Mouse (Mus musculus): ENCODE measurements at regions not wholly inside any gene's neighbourhood (a gene's known extent, or its start where the extent isn't known, plus 50 kb on each side); places are given as distances from the start of the nearest gene placed in this dataset.
"Not testable (repeated sequence)": the region's sequence is repeated elsewhere in the genome, so short reads cannot be mapped to it uniquely, and the experiment has no call there.

GRCm38 (mm10) chr1:16904690-16905089 is 811.6 kb upstream of the 4930444P10Rik start:
- no peak for DNase-seq (ENCODE audit: low spot score)

- DNase-seq (ENCODE audit: low spot score), result not testable (repeated sequence)
Observed at GRCm38 (mm10) chr1:16868383-16868782, 775.3 kb upstream of the 4930444P10Rik start.

DNA sequence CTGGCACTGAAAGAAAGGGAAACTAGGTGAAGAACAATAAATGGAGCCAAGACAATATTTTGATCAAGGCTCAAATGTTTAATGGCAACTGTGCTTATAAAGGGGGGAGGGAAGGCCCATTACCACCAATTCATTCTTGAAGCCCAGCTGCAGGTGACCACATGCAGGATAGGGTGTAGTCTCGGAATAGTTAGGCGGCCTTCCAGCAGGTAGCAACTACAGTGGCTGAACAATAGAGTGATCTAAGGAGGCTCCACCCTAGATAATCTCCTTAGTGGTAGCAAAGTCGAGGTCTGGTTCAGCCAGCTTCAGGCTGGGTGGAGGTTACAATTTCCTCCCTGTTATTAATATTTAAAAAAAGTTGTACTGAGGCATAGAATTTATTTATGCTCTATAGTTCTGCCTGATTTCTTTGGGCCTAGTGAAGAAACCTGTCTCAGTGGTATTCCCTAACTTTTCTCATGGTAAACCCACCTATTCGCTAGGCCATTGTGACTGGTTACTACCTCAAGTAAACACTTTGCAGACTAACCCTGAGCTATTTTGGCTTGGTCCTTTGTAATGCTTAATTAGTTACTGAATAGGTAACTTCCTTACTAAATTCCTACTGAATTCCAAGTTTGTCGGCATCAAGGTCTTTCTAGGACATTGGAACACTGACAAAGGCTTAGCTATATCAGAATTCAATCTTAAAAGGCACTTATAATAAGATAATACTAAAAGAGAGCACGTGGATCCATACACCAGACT is 774.1 kb upstream of the 4930444P10Rik start:
- not testable (repeated sequence) for DNase-seq (ENCODE audit: low spot score)

DNA sequence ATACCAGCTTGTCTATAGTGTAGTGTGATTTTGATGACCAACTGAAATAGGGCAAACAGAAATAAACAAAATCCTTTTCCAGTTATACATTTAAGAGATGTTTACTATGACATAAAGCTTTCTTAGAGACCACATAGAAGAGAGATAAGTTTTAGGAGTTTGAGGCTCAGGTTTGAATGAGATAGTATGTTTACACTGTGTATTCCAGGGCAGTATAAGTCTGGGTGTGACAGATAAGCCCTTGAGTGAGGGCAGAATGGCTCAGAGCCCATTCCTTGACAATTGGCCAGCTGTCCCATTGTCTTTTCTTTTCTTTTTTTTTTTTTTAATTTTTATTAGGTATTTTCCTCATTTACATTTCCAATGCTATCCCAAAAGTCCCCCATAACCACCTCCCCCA is 744.0 kb upstream of the 4930444P10Rik start:
- no peak for DNase-seq (ENCODE audit: low spot score)

GRCm38 (mm10) chr1:16824709-16825108 is 731.6 kb upstream of the 4930444P10Rik start:
- not testable (repeated sequence) for DNase-seq (ENCODE audit: low spot score)

DNA sequence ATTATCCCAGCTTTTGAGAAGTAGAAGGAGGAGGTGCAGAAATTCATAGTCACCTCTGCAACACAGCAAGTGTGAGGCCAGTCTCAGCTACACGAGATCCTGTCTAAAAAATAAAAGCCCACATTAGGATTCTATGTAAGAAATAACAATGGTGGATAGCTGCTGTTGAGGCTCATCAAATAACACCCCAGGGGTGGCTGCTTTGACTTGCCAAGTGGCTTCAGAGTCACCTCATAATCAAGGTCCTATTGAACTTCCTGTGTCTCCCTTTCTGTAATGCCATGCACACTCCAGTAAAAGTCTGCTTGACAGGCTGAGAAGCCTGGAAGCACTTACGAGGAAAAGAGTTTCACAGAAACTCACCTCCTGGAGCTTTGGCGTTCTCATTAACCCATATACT is 730.9 kb upstream of the 4930444P10Rik start:
- DNase-seq (ENCODE audit: low spot score), result no peak

DNA sequence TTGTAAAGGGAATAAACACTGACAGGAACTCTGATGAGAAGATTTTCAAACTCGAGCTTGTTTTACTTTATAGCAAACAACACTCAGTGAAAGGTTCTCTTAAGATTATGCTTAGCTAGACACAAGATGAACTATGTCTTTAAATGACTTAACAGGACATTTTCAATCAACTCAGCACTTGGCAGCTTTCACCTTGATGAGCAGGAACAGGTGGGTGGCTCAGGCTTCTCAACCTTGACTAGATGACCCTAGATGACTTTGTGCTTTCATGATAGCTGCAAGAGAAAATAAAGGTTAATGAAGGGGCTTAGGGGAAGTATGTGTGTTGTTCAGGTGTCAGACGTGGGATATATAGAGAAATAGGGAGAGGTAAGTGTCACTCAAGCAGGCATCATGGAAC is 728.1 kb upstream of the 4930444P10Rik start:
- no peak for DNase-seq (ENCODE audit: low spot score)

- peak; percentile 62 for DNase-seq (ENCODE audit: low spot score)
Observed at GRCm38 (mm10) chr1:16816572-16816971, 723.4 kb upstream of the 4930444P10Rik start.

GRCm38 (mm10) chr1:16815731-16816130 is 722.6 kb upstream of the 4930444P10Rik start:
- no peak for DNase-seq (ENCODE audit: low spot score)

DNA sequence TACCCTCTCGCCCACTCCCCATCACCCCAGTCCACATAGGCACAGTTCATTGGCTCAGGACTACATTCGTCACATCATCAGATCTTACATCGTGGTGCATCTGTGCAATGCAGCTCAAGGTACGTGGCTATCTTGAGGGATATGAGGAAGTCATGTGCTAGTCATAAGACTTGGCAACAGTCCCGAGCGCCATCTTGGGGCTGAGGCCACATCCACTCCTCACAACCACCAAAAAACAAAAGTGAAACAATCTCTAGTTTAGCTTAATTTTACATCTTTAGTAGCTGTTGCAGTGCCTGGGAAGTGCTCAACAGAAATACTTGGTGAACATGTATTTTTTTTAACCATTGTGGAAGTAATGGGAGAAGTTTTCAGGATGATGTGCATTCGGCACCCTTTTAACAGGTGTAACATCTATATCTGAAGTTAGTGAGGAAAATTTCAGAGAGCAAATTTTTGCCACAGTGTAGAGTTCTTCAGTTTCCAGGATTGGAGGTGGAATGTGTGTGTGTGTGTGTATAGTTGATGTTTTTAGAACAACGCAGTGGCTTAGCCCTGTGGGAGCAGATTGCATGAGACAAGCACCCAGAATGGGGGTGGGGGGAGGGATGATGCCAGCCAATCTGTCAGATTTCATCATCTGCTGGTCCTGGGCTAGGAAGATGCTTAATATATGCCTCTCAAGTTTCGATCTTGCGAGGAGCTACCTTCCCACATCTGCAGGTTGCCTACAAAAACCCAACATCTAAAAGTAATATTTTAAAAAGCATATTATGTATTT is 716.4 kb upstream of the 4930444P10Rik start:
- DNase-seq (ENCODE audit: low spot score), result no peak

DNA sequence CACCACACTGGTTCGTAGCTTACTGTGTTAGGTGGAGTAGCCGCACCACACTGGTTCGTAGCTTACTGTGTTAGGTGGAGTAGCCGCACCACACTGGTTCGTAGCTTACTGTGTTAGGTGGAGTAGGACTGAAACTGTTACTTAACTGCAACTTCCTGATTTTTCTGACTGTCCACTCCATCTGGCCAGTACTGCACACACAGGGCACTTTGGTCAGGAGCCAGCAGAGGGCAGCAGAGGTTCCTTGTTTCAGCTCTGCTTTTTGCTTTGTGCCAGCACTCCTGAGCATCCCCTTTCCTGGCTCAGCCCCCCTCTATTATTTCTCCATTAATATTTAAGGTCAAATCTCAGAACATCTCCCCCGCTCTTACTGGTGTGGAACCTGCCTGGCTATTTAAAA is 705.2 kb upstream of the 4930444P10Rik start:
- peak; percentile 90 for DNase-seq (ENCODE audit: low spot score)

GRCm38 (mm10) chr1:16796449-16796848 is 703.3 kb upstream of the 4930444P10Rik start:
- no peak for DNase-seq (ENCODE audit: low spot score)

DNA sequence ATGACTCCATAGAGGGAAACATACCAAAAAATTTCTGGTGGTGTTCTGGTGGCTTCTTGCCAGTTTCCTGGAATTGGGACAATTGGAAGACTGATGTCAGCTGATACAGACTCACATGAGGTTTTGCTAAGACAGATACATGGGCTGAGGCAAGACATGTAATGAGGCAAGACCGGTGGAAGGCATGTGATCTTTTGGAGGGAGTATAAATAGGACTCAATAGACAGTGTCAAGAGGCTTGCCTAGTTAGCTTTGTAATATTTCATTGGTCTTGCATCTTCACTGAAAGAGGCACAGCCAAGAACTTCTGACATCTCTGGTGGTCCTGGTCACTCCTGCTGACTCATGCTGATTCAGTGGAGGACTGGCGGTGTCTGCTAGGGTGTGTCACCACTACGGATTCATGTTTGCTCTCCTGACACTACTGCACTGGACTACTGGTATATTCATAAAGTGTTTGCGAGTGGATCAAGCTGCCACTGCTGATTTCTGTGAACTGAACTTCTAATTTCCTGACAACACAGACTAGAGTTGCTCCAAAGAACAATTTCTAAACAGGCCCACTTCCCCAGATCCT is 697.7 kb upstream of the 4930444P10Rik start:
- DNase-seq (ENCODE audit: low spot score), result no peak

DNA sequence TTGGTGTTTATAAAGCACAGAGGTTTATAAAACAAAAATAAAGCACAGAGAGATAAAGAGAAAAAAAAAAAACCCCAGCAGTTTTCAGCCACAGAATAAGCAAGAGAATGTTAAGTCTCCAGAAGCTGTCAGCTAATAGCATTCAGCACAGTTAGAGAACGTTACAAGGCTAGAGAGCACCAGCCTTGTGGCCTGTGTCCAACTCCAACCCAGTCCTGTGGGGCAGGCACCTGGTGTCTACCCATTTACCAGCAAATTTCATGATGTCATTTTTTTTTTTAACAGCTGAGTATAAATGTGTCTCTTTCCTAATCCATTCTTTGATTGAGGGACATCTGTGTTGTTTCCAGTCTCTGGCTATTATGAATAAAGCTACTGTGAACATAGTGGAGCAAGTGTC is 686.7 kb upstream of the 4930444P10Rik start:
- DNase-seq (ENCODE audit: low spot score), result no peak

DNA sequence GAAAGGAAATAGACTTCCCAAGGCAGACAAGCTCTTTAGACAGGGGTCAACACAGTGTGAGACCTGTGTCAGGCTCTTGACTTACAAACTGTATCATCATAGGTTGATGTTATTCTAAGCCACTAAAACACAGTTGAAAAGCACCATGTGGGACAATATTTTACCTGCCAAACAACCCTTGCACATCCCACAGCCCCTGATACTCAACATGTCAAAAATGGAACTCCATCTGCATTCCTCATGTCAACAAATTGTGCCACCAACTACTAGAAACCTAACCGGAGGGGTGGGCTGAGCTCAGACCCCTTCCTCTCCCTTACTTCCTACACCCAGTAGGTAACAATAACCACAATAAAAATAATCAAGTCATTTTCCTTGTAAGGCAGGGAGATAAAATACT is 667.8 kb upstream of the 4930444P10Rik start:
- DNase-seq (ENCODE audit: low spot score), result peak; percentile 15

All from layer of hippocampus, adult 11-12 months (tissue).